Comparison of ENCODE assay signal across 10 mouse cellular contexts in genomic region chr2:110950432-110950803, GRCm38 (mm10). TPM values are rescaled to one million over a fixed set of nuclear protein-coding genes. Genes with fewer than 3 reads are reported as not detected.
DNase-seq lines count a peak whose midpoint lies in the region; ATAC-seq and TF ChIP-seq lines count a peak whose summit lies in the region.
"Had no signal": no experiment of that assay in that cellular context is flagged by ENCODE, and none has a peak within 500 bp of the region (broad histone marks: within the 10 kb centered on the region; RNA-seq: fewer than 3 reads in every experiment).

No protein-coding gene starts in this region.

- no peaks in the 10 kb centered on the region for H3K36me3 ChIP-seq in liver, embryonic 12.5 days
- H3K36me3 ChIP-seq in liver, postnatal 0 days (replicated peaks; ENCODE audit: insufficient read depth, low read length) = no peaks in the 10 kb centered on the region
- H3K36me3 ChIP-seq in forebrain, embryonic 14.5 days (ENCODE audit: control insufficient read depth, insufficient read depth, low read length) = no peaks in the 10 kb centered on the region
- H3K36me3 ChIP-seq in limb, embryonic 11.5 days (ENCODE audit: control insufficient read depth, insufficient read depth, low read length) = no peaks in the 10 kb centered on the region
- no peaks in the 10 kb centered on the region for H3K36me3 ChIP-seq in stomach, embryonic 16.5 days (ENCODE audit: control insufficient read depth, insufficient read depth, low read length)

- no peak overlapping the region for H3K4me3 ChIP-seq in liver, embryonic 12.5 days
- no peak overlapping the region for H3K4me3 ChIP-seq in liver, postnatal 0 days (ENCODE audit: low read depth, low read length)
- peak overlapping the region; percentile 29 for H3K4me3 ChIP-seq in forebrain, embryonic 14.5 days (ENCODE audit: low read depth, low read length)
- H3K4me3 ChIP-seq in limb, embryonic 11.5 days (ENCODE audit: low read depth, low read length) = no peak overlapping the region
- no peak overlapping the region for H3K4me3 ChIP-seq in stomach, embryonic 16.5 days (replicated peaks; ENCODE audit: low read length)

- no peaks in the 10 kb centered on the region for H3K4me1 ChIP-seq in liver, embryonic 12.5 days
- H3K4me1 ChIP-seq in liver, postnatal 0 days (ENCODE audit: insufficient read depth) = no peaks in the 10 kb centered on the region
- no peaks in the 10 kb centered on the region for H3K4me1 ChIP-seq in forebrain, embryonic 14.5 days (ENCODE audit: control insufficient read depth, insufficient read depth, low read length)
- H3K4me1 ChIP-seq in limb, embryonic 11.5 days (ENCODE audit: control insufficient read depth, insufficient read depth, low read length) = no peaks in the 10 kb centered on the region
- no peaks in the 10 kb centered on the region for H3K4me1 ChIP-seq in stomach, embryonic 16.5 days (ENCODE audit: control insufficient read depth, insufficient read depth, low read length)

- 51% methylated on average over 3 of the region's 3 CpGs for WGBS in liver, embryonic 12.5 days (ENCODE audit: insufficient replicate concordance)
- 55% methylated on average over 3 of the region's 3 CpGs for WGBS in liver, postnatal 0 days (ENCODE audit: insufficient replicate concordance)
- 56% methylated on average over 3 of the region's 3 CpGs for WGBS in forebrain, embryonic 14.5 days
- WGBS in limb, embryonic 11.5 days = 65% methylated on average over 3 of the region's 3 CpGs
- 51% methylated on average over 3 of the region's 3 CpGs for WGBS in stomach, embryonic 16.5 days

- no peak for TF ChIP-seq EP300 in liver, postnatal 0 days (IDR thresholded peaks at IDR 0.05; ENCODE audit: low read depth)

- H3K4me2 ChIP-seq in liver, embryonic 12.5 days = peak overlapping the region; percentile 41
- H3K4me2 ChIP-seq in liver, postnatal 0 days (ENCODE audit: low read depth, low read length) = no peak overlapping the region
- H3K4me2 ChIP-seq in forebrain, embryonic 14.5 days (ENCODE audit: low read length) = peak overlapping the region; percentile 56
- peak overlapping the region; percentile 52 for H3K4me2 ChIP-seq in limb, embryonic 11.5 days (ENCODE audit: low read depth, severe bottlenecking)
- H3K4me2 ChIP-seq in stomach, embryonic 16.5 days (ENCODE audit: low read depth, low read length) = peak overlapping the region; percentile 36

- DNase-seq in liver, postnatal 0 days = no peak
- no peak for DNase-seq in forebrain, embryonic 14.5 days (ENCODE audit: low spot score)
- DNase-seq in limb, embryonic 11.5 days (ENCODE audit: low spot score) = no peak
- no peak for DNase-seq in lung, postnatal 10 days
- no peak for DNase-seq in adrenal gland, adult (ENCODE audit: inconsistent age in 2 of 2, low spot score in 1 of 2)
- DNase-seq: kidney, adult 11 months; lung, adult 2 months had no signal

- no peaks in the 10 kb centered on the region for H3K9me3 ChIP-seq in liver, embryonic 12.5 days (replicated peaks)
- H3K9me3 ChIP-seq in liver, postnatal 0 days (ENCODE audit: low read length) = no peaks in the 10 kb centered on the region
- no peaks in the 10 kb centered on the region for H3K9me3 ChIP-seq in forebrain, embryonic 14.5 days (replicated peaks; ENCODE audit: control insufficient read depth, low read length)
- H3K9me3 ChIP-seq in limb, embryonic 11.5 days (ENCODE audit: control insufficient read depth, low read length) = no peaks in the 10 kb centered on the region
- H3K9me3 ChIP-seq in stomach, embryonic 16.5 days (replicated peaks; ENCODE audit: control insufficient read depth, low read length) = no peaks in the 10 kb centered on the region

- no peak overlapping the region for H3K27ac ChIP-seq in liver, embryonic 12.5 days
- H3K27ac ChIP-seq in liver, postnatal 0 days (ENCODE audit: low read depth) = no peak overlapping the region
- no peak overlapping the region for H3K27ac ChIP-seq in forebrain, embryonic 14.5 days (ENCODE audit: low read depth, low read length)
- H3K27ac ChIP-seq in limb, embryonic 11.5 days (replicated peaks; ENCODE audit: low read depth, low read length) = no peak overlapping the region
- no peak overlapping the region for H3K27ac ChIP-seq in stomach, embryonic 16.5 days (ENCODE audit: low read length)

- no peaks in the 10 kb centered on the region for H3K27me3 ChIP-seq in liver, embryonic 12.5 days (replicated peaks)
- H3K27me3 ChIP-seq in liver, postnatal 0 days (ENCODE audit: insufficient read depth, low read length) = no peaks in the 10 kb centered on the region
- no peaks in the 10 kb centered on the region for H3K27me3 ChIP-seq in forebrain, embryonic 14.5 days (replicated peaks; ENCODE audit: control insufficient read depth, insufficient read depth, low read length)
- H3K27me3 ChIP-seq in limb, embryonic 11.5 days (ENCODE audit: control insufficient read depth, insufficient read depth, low read length) = no peaks in the 10 kb centered on the region
- H3K27me3 ChIP-seq in stomach, embryonic 16.5 days (ENCODE audit: control insufficient read depth, insufficient read depth, low read length) = no peaks in the 10 kb centered on the region

- no peak overlapping the region for H3K9ac ChIP-seq in liver, embryonic 12.5 days
- H3K9ac ChIP-seq in liver, postnatal 0 days (replicated peaks) = no peak overlapping the region
- H3K9ac ChIP-seq in forebrain, embryonic 14.5 days (ENCODE audit: low read length) = no peak overlapping the region
- no peak overlapping the region for H3K9ac ChIP-seq in limb, embryonic 11.5 days (ENCODE audit: low read length)
- no peak overlapping the region for H3K9ac ChIP-seq in stomach, embryonic 16.5 days (ENCODE audit: low read length)

- TF ChIP-seq CTCF in liver, postnatal 0 days (IDR thresholded peaks at IDR 0.05; ENCODE audit: low read depth) = no peak

- 0 out of 2 replicates have a peak, but pooled peaks have one; percentile 5 for ATAC-seq in liver, embryonic 12.5 days
- no peak for ATAC-seq in liver, postnatal 0 days
- ATAC-seq in forebrain, embryonic 14.5 days = 0 out of 2 replicates have a peak, but pooled peaks have one; percentile 9
- ATAC-seq in limb, embryonic 11.5 days (ENCODE audit: insufficient number of reproducible peaks, low FRiP score, low TSS enrichment, low read depth) = no peak
- ATAC-seq in stomach, embryonic 16.5 days (ENCODE audit: insufficient read depth, low FRiP score) = no peak
- ATAC-seq: Patski had no signal

RNA-seq across cellular contexts. Expression of gene Ano3, which starts 0.3 kb away (rescaled TPM):
- 0.02 and 0.06 TPM in 2 replicates for polyA plus RNA-seq in liver, embryonic 12.5 days (2016; fragmentation: Nextera tagmentation; extraction: Ambion mirVana)
- polyA plus RNA-seq in liver, postnatal 0 days (2015; fragmentation: Nextera tagmentation; extraction: Ambion mirVana) = not detected in 2 replicates
- 0.48 and 0.78 TPM in 2 replicates for polyA plus RNA-seq in forebrain, embryonic 14.5 days (2014; fragmentation: Nextera tagmentation; extraction: Ambion mirVana)
- polyA plus RNA-seq in limb, embryonic 11.5 days (2014; fragmentation: Nextera tagmentation; extraction: Ambion mirVana) = 0.11 and 0.28 TPM in 2 replicates
- 0.06 and 0.21 TPM in 2 replicates for polyA plus RNA-seq in stomach, embryonic 16.5 days (2015; fragmentation: Nextera tagmentation; extraction: Ambion mirVana)
- polyA plus RNA-seq: Patski had no signal

Comparison
In these comparisons a context has a peak if more than half of its experiments do, and no peak if none do; other contexts are left out.
1. ATAC-seq: peak in liver, embryonic 12.5 days (single experiment) and forebrain, embryonic 14.5 days (single experiment); none in liver, postnatal 0 days (single experiment), limb, embryonic 11.5 days (single experiment) and stomach, embryonic 16.5 days (single experiment).